Mouse (Mus musculus): ENCODE results near the gene Gcc2. TPM values are rescaled to one million over a fixed set of nuclear protein-coding genes. Genes with fewer than 3 reads are reported as not detected.

Gene Gcc2
- polyA plus RNA-seq (2014; fragmentation: Nextera tagmentation; extraction: Ambion mirVana): 45.9 and 47.2 TPM in 2 replicates

- peak within 1 kb of the TSS; percentile 42 for H3K4me2 ChIP-seq (ENCODE audit: low read depth, low read length)
- no peaks in the 10 kb centered on the region for H3K4me1 ChIP-seq (ENCODE audit: control insufficient read depth, insufficient read depth, low read length)
- H3K9ac ChIP-seq (replicated peaks; ENCODE audit: low read length): peak within 1 kb of the TSS; percentile 84
- no peaks in the 10 kb centered on the region for H3K36me3 ChIP-seq (replicated peaks; ENCODE audit: control insufficient read depth, insufficient read depth, low read depth, low read length)
- DNase-seq (ENCODE audit: low spot score) (peak; percentile 97), ATAC-seq (replicated peaks; ENCODE audit: insufficient number of reproducible peaks, low FRiP score, low TSS enrichment, low read depth) (peak; percentile 100)
- WGBS: under 1% methylated on average over 38 of the region's 58 CpGs
- H3K27ac ChIP-seq (replicated peaks; ENCODE audit: low read depth, low read length): no peak within 1 kb of the TSS; the same call in 1 of the 2 replicates
- peak within 1 kb of the TSS; percentile 73 for H3K4me3 ChIP-seq (ENCODE audit: low read depth, low read length)
- no peaks in the 10 kb centered on the region for H3K9me3 ChIP-seq (replicated peaks; ENCODE audit: control insufficient read depth, low read length)
- no peaks in the 10 kb centered on the region for H3K27me3 ChIP-seq (ENCODE audit: control insufficient read depth, insufficient read depth, low read length)
Measured at GRCm38 (mm10) chr10:58255213-58255892, at the start of gene Gcc2. Gcc2 (plus strand) TSS chr10:58255497.

- ATAC-seq (replicated peaks; ENCODE audit: insufficient number of reproducible peaks, low FRiP score, low TSS enrichment, low read depth): no peak
- Histone ChIP-seq H3K4me1 (ENCODE audit: control insufficient read depth, insufficient read depth, low read length) (no peaks in the 10 kb centered on the region), H3K9me3 (replicated peaks; ENCODE audit: control insufficient read depth, low read length) (no peaks in the 10 kb centered on the region; the same call in 1 of the 2 replicates), H3K9ac (replicated peaks; ENCODE audit: low read length) (no peak overlapping the region), H3K4me2 (ENCODE audit: low read depth, low read length) (no peak overlapping the region), H3K4me3 (ENCODE audit: low read depth, low read length) (no peak overlapping the region), H3K36me3 (replicated peaks; ENCODE audit: control insufficient read depth, insufficient read depth, low read depth, low read length) (no peaks in the 10 kb centered on the region), H3K27me3 (ENCODE audit: control insufficient read depth, insufficient read depth, low read length) (no peaks in the 10 kb centered on the region), H3K27ac (replicated peaks; ENCODE audit: low read depth, low read length) (no peak overlapping the region)
- DNase-seq (ENCODE audit: low spot score): no peak
- 45% methylated on average over 1 of the region's 1 CpGs for WGBS
Measured at GRCm38 (mm10) chr10:58205986-58206385, 49.3 kb upstream of the Gcc2 start.

DNA sequence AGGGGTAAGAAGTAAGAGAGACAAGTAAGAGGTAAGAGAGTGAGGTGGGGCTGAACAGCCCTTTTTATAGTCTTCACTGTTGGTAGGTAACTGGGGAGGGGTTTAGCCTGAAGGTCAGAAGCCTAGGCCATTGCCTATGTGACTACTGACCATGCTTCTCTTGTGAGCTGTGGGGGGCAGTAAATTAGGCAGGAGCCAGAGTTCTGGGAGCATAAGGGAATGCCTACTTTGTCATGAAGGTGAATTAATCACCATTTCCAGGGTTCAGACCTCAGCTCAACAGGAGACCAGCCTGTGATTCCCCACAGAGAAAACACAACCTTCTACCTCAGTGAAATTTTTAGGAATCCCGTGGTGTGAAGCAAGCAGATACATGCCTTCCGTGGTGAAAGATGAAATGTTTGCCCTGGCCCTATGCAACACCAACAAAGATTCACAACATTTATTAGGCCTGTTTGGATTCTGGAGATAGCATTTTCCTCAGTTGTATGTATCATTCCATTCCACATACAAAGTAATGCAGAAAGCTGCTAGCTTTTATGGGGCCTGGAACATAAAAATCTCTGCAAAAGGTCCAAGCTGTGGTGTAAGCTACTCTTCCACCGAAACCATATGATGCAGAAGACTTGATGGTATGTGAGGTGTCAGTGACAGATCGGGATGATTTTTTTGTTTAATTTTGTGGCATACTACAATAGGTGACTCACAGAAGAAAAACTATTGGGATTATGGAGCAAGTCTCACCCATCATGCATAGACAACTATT is 48.5 kb upstream of the Gcc2 start:
- no peak overlapping the region for H3K4me2 ChIP-seq (ENCODE audit: low read depth, low read length)
- whole genome bisulfite sequencing: 85% methylated on average over 4 of the region's 4 CpGs
- no peak overlapping the region for H3K4me3 ChIP-seq (ENCODE audit: low read depth, low read length)
- DNase-seq (ENCODE audit: low spot score) (no peak), ATAC-seq (replicated peaks; ENCODE audit: insufficient number of reproducible peaks, low FRiP score, low TSS enrichment, low read depth) (no peak)
- no peak overlapping the region for H3K9ac ChIP-seq (replicated peaks; ENCODE audit: low read length)
- H3K36me3 ChIP-seq (replicated peaks; ENCODE audit: control insufficient read depth, insufficient read depth, low read depth, low read length): no peaks in the 10 kb centered on the region
- H3K9me3 ChIP-seq (replicated peaks; ENCODE audit: control insufficient read depth, low read length): peaks cover 1% of the 10 kb centered on the region; the same call in 1 of the 2 replicates
- H3K4me1 ChIP-seq (ENCODE audit: control insufficient read depth, insufficient read depth, low read length): no peaks in the 10 kb centered on the region
- H3K27me3 ChIP-seq (ENCODE audit: control insufficient read depth, insufficient read depth, low read length): no peaks in the 10 kb centered on the region
- no peak overlapping the region for H3K27ac ChIP-seq (replicated peaks; ENCODE audit: low read depth, low read length)

GRCm38 (mm10) chr10:58209710-58210467 is 45.4 kb upstream of the Gcc2 start:
- H3K4me3 ChIP-seq (ENCODE audit: low read depth, low read length): no peak overlapping the region
- H3K27me3 ChIP-seq (ENCODE audit: control insufficient read depth, insufficient read depth, low read length): no peaks in the 10 kb centered on the region
- no peak overlapping the region for H3K27ac ChIP-seq (replicated peaks; ENCODE audit: low read depth, low read length)
- H3K4me1 ChIP-seq (ENCODE audit: control insufficient read depth, insufficient read depth, low read length): no peaks in the 10 kb centered on the region
- no peak for ATAC-seq (replicated peaks; ENCODE audit: insufficient number of reproducible peaks, low FRiP score, low TSS enrichment, low read depth)
- DNase-seq (ENCODE audit: low spot score): no peak
- WGBS: 78% methylated on average over 2 of the region's 2 CpGs
- no peak overlapping the region for H3K9ac ChIP-seq (replicated peaks; ENCODE audit: low read length)
- no peaks in the 10 kb centered on the region for H3K36me3 ChIP-seq (replicated peaks; ENCODE audit: control insufficient read depth, insufficient read depth, low read depth, low read length)
- H3K4me2 ChIP-seq (ENCODE audit: low read depth, low read length): no peak overlapping the region
- peaks cover 4% of the 10 kb centered on the region; the same call in 1 of the 2 replicates for H3K9me3 ChIP-seq (replicated peaks; ENCODE audit: control insufficient read depth, low read length)

DNA sequence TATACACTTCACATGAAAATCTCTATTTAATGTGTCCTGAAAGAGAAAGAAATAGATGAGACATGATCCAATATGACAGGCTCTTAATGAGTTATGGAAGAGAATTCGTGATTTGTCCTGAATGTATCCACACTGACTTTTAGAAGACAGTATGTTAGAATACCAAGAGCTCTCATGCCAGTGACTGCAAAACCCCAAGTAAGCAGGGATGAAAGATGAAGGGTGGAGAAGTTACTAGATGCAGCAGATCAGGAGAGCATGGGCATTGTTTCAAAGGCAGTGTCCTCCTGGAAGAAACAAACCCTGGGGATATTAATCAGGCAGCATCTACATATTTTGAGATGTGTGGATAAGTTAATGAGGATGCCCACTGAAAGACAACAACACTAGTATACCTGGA is 44.8 kb upstream of the Gcc2 start:
- peaks cover 4% of the 10 kb centered on the region; the same call in 1 of the 2 replicates for H3K9me3 ChIP-seq (replicated peaks; ENCODE audit: control insufficient read depth, low read length)
- WGBS: 63% methylated on average over 1 of the region's 1 CpGs
- no peaks in the 10 kb centered on the region for H3K27me3 ChIP-seq (ENCODE audit: control insufficient read depth, insufficient read depth, low read length)
- H3K4me3 ChIP-seq (ENCODE audit: low read depth, low read length): no peak overlapping the region
- H3K4me2 ChIP-seq (ENCODE audit: low read depth, low read length): no peak overlapping the region
- no peaks in the 10 kb centered on the region for H3K4me1 ChIP-seq (ENCODE audit: control insufficient read depth, insufficient read depth, low read length)
- ATAC-seq (replicated peaks; ENCODE audit: insufficient number of reproducible peaks, low FRiP score, low TSS enrichment, low read depth) (no peak), DNase-seq (ENCODE audit: low spot score) (no peak)
- H3K36me3 ChIP-seq (replicated peaks; ENCODE audit: control insufficient read depth, insufficient read depth, low read depth, low read length): no peaks in the 10 kb centered on the region
- H3K27ac ChIP-seq (replicated peaks; ENCODE audit: low read depth, low read length): no peak overlapping the region
- no peak overlapping the region for H3K9ac ChIP-seq (replicated peaks; ENCODE audit: low read length)

- no peak overlapping the region for H3K27ac ChIP-seq (replicated peaks; ENCODE audit: low read depth, low read length)
- H3K36me3 ChIP-seq (replicated peaks; ENCODE audit: control insufficient read depth, insufficient read depth, low read depth, low read length): no peaks in the 10 kb centered on the region
- no peak overlapping the region for H3K4me2 ChIP-seq (ENCODE audit: low read depth, low read length)
- DNase-seq (ENCODE audit: low spot score) (no peak), ATAC-seq (replicated peaks; ENCODE audit: insufficient number of reproducible peaks, low FRiP score, low TSS enrichment, low read depth) (no peak)
- no peaks in the 10 kb centered on the region for H3K27me3 ChIP-seq (ENCODE audit: control insufficient read depth, insufficient read depth, low read length)
- no peak overlapping the region for H3K9ac ChIP-seq (replicated peaks; ENCODE audit: low read length)
- H3K4me1 ChIP-seq (ENCODE audit: control insufficient read depth, insufficient read depth, low read length): no peaks in the 10 kb centered on the region
- H3K9me3 ChIP-seq (replicated peaks; ENCODE audit: control insufficient read depth, low read length): peaks cover 4% of the 10 kb centered on the region; the same call in 1 of the 2 replicates
- 87% methylated on average over 2 of the region's 2 CpGs for WGBS
- H3K4me3 ChIP-seq (ENCODE audit: low read depth, low read length): no peak overlapping the region
Measured at GRCm38 (mm10) chr10:58211213-58211612, 44.1 kb upstream of the Gcc2 start.

- Histone ChIP-seq H3K27ac (replicated peaks; ENCODE audit: low read depth, low read length) (no peak overlapping the region), H3K4me1 (ENCODE audit: control insufficient read depth, insufficient read depth, low read length) (no peaks in the 10 kb centered on the region), H3K4me2 (ENCODE audit: low read depth, low read length) (no peak overlapping the region), H3K27me3 (ENCODE audit: control insufficient read depth, insufficient read depth, low read length) (no peaks in the 10 kb centered on the region), H3K4me3 (ENCODE audit: low read depth, low read length) (no peak overlapping the region), H3K9me3 (replicated peaks; ENCODE audit: control insufficient read depth, low read length) (0 out of 2 replicates have a peak, but pooled peaks cover 4% of the 10 kb centered on the region), H3K9ac (replicated peaks; ENCODE audit: low read length) (no peak overlapping the region), H3K36me3 (replicated peaks; ENCODE audit: control insufficient read depth, insufficient read depth, low read depth, low read length) (no peaks in the 10 kb centered on the region)
- 76% methylated on average over 7 of the region's 7 CpGs for WGBS
- ATAC-seq (replicated peaks; ENCODE audit: insufficient number of reproducible peaks, low FRiP score, low TSS enrichment, low read depth) (no peak), DNase-seq (ENCODE audit: low spot score) (no peak)
Measured at GRCm38 (mm10) chr10:58212230-58212629, 43.1 kb upstream of the Gcc2 start.
